Mouse (Mus musculus): Measurements from ENCODE around the gene Fam114a2. TPM values are rescaled to one million over a fixed set of nuclear protein-coding genes. Genes with fewer than 3 reads are reported as not detected.
"Not testable (repeated sequence)": the region's sequence is repeated elsewhere in the genome, so short reads cannot be mapped to it uniquely, and the experiment has no call there.

The Fam114a2 gene
- polyA plus RNA-seq (2012; ENCODE audit: insufficient read depth, low replicate concordance), result 3.1 TPM in 1 of 2 replicates, not detected in the other

- TF ChIP-seq FLI1 (IDR thresholded peaks at IDR 0.05; ENCODE audit: low read length), result no peak
- TF ChIP-seq GATA1 (IDR thresholded peaks at IDR 0.05; ENCODE audit: borderline replicate concordance, low read length), result no peak
- no peaks in the 10 kb centered on the region for H3K9me3 ChIP-seq
- no peaks in the 10 kb centered on the region for H3K27me3 ChIP-seq (replicated peaks)
- peaks cover 49% of the 10 kb centered on the region for H3K4me1 ChIP-seq
- H3K4me3 ChIP-seq (replicated peaks), result peak within 1 kb of the TSS; percentile 99
- H3K36me3 ChIP-seq (replicated peaks; ENCODE audit: low read length), result peaks cover 47% of the 10 kb centered on the region
Observed at GRCm38 (mm10) chr11:57518091-57518750, at the start of gene Fam114a2, which contains the start of gene Mfap3. Gene Fam114a2 (minus strand): TSS chr11:57518617. Gene Mfap3 (plus strand): TSS chr11:57518664.

GRCm38 (mm10) chr11:57566091-57567035 lies 47.9 kb upstream of the Fam114a2 start:
- no peaks in the 10 kb centered on the region for H3K36me3 ChIP-seq (replicated peaks; ENCODE audit: low read length)
- no peaks in the 10 kb centered on the region for H3K4me1 ChIP-seq
- no peak for TF ChIP-seq FLI1 (IDR thresholded peaks at IDR 0.05; ENCODE audit: low read length)
- no peak for TF ChIP-seq GATA1 (IDR thresholded peaks at IDR 0.05; ENCODE audit: borderline replicate concordance, low read length)
- H3K4me3 ChIP-seq (replicated peaks), result no peak overlapping the region
- peaks cover 10% of the 10 kb centered on the region for H3K27me3 ChIP-seq (replicated peaks)
- H3K9me3 ChIP-seq, result peaks cover 19% of the 10 kb centered on the region

GRCm38 (mm10) chr11:57564564-57564963 lies 46.1 kb upstream of the Fam114a2 start:
- H3K9me3 ChIP-seq, result peaks cover 5% of the 10 kb centered on the region
- H3K36me3 ChIP-seq (replicated peaks; ENCODE audit: low read length), result no peaks in the 10 kb centered on the region
- TF ChIP-seq FLI1 (IDR thresholded peaks at IDR 0.05; ENCODE audit: low read length), result no peak
- no peak for TF ChIP-seq GATA1 (IDR thresholded peaks at IDR 0.05; ENCODE audit: borderline replicate concordance, low read length)
- no peak overlapping the region for H3K4me3 ChIP-seq (replicated peaks)
- peaks cover 10% of the 10 kb centered on the region for H3K27me3 ChIP-seq (replicated peaks)
- H3K4me1 ChIP-seq, result no peaks in the 10 kb centered on the region

- H3K36me3 ChIP-seq (replicated peaks; ENCODE audit: low read length); H3K4me3 ChIP-seq (replicated peaks); H3K9me3 ChIP-seq; H3K4me1 ChIP-seq; H3K27me3 ChIP-seq (replicated peaks): not testable (repeated sequence)
Observed at GRCm38 (mm10) chr11:57557936-57558335, 39.5 kb upstream of the Fam114a2 start.

GRCm38 (mm10) chr11:57553015-57553780 lies 34.8 kb upstream of the Fam114a2 start:
- Histone ChIP-seq H3K4me1 (peaks cover 4% of the 10 kb centered on the region; the same call in 1 of the 2 replicates), H3K4me3 (replicated peaks) (no peak overlapping the region), H3K9me3 (peaks cover 3% of the 10 kb centered on the region; the same call in 1 of the 2 replicates), H3K27me3 (replicated peaks) (peaks cover 15% of the 10 kb centered on the region), H3K36me3 (replicated peaks; ENCODE audit: low read length) (no peaks in the 10 kb centered on the region)
- TF ChIP-seq GATA1 (IDR thresholded peaks at IDR 0.05; ENCODE audit: borderline replicate concordance, low read length), result no peak
- TF ChIP-seq FLI1 (IDR thresholded peaks at IDR 0.05; ENCODE audit: low read length), result no peak

GRCm38 (mm10) chr11:57551016-57551415 lies 32.6 kb upstream of the Fam114a2 start:
- Histone ChIP-seq H3K27me3 (replicated peaks) (peaks cover 17% of the 10 kb centered on the region), H3K4me1 (peaks cover 9% of the 10 kb centered on the region), H3K9me3 (peaks cover 3% of the 10 kb centered on the region; the same call in 1 of the 2 replicates), H3K4me3 (replicated peaks) (no peak overlapping the region), H3K36me3 (replicated peaks; ENCODE audit: low read length) (no peaks in the 10 kb centered on the region)
- TF ChIP-seq GATA1 (IDR thresholded peaks at IDR 0.05; ENCODE audit: borderline replicate concordance, low read length), result no peak
- no peak for TF ChIP-seq FLI1 (IDR thresholded peaks at IDR 0.05; ENCODE audit: low read length)

GRCm38 (mm10) chr11:57550230-57550629 lies 31.8 kb upstream of the Fam114a2 start:
- H3K36me3 ChIP-seq (replicated peaks; ENCODE audit: low read length), result no peaks in the 10 kb centered on the region
- H3K9me3 ChIP-seq, result peaks cover 3% of the 10 kb centered on the region; the same call in 1 of the 2 replicates
- no peak overlapping the region for H3K4me3 ChIP-seq (replicated peaks)
- peaks cover 17% of the 10 kb centered on the region for H3K27me3 ChIP-seq (replicated peaks)
- TF ChIP-seq FLI1 (IDR thresholded peaks at IDR 0.05; ENCODE audit: low read length) (no peak), GATA1 (IDR thresholded peaks at IDR 0.05; ENCODE audit: borderline replicate concordance, low read length) (no peak)
- peaks cover 9% of the 10 kb centered on the region for H3K4me1 ChIP-seq

- Histone ChIP-seq H3K4me3 (replicated peaks) (no peak overlapping the region), H3K4me1 (peaks cover 9% of the 10 kb centered on the region), H3K36me3 (replicated peaks; ENCODE audit: low read length) (no peaks in the 10 kb centered on the region), H3K9me3 (peaks cover 3% of the 10 kb centered on the region; the same call in 1 of the 2 replicates), H3K27me3 (replicated peaks) (peaks cover 15% of the 10 kb centered on the region)
- TF ChIP-seq FLI1 (IDR thresholded peaks at IDR 0.05; ENCODE audit: low read length), result no peak
- no peak for TF ChIP-seq GATA1 (IDR thresholded peaks at IDR 0.05; ENCODE audit: borderline replicate concordance, low read length)
Observed at GRCm38 (mm10) chr11:57548618-57549550, 30.5 kb upstream of the Fam114a2 start.

All from megakaryocyte, embryonic 14.5 days (primary cell).